Mouse (Mus musculus) intestine, embryonic 14.5 days (tissue): ENCODE measurements around the gene Arap1. TPM values are rescaled to one million over a fixed set of nuclear protein-coding genes. Genes with fewer than 3 reads are reported as not detected.

ENCODE experiments used
- ATAC-seq: fragments of 200-750 bp; cut with Nextera tagmentation; replicated peaks from 2 replicates; pipeline ENCODE4 v1.8.0; 2017; ENCODE audit warnings: low read depth, moderate number of reproducible peaks, moderate TSS enrichment, moderate library complexity; ENCODE audit not compliant: low FRiP score, low TSS enrichment
- DNase-seq: peaks from one replicate; pipeline ENCODE4 v3.0.0-alpha.2; 2018; ENCODE audit warnings: low spot score
- H3K27ac ChIP-seq: fragments of 300-500 bp; sonication (generic); 2 replicates; pipeline ENCODE4 v1.5.1; 2014; ENCODE audit warnings: low read depth, mild to moderate bottlenecking, control low read depth
- H3K27me3 ChIP-seq: fragments of 300-500 bp; sonication (generic); replicated peaks from 2 replicates; pipeline ENCODE4 v1.6.1; 2014; ENCODE audit warnings: low read length, control low read depth; ENCODE audit not compliant: control insufficient read depth, insufficient read depth
- H3K36me3 ChIP-seq: fragments of 300-500 bp; sonication (generic); 2 replicates; pipeline ENCODE4 v1.6.1; 2014; ENCODE audit warnings: low read length, control low read depth; ENCODE audit not compliant: control insufficient read depth, insufficient read depth
- H3K4me1 ChIP-seq: fragments of 300-500 bp; sonication (generic); replicated peaks from 2 replicates; pipeline ENCODE4 v1.6.1; 2014; ENCODE audit warnings: low read length, control low read depth, mixed read lengths; ENCODE audit not compliant: control insufficient read depth, insufficient read depth
- H3K4me2 ChIP-seq: fragments of 300-500 bp; sonication (generic); 2 replicates; pipeline ENCODE4 v1.6.1; 2014; ENCODE audit warnings: low read length
- H3K4me3 ChIP-seq: fragments of 300-500 bp; sonication (generic); 2 replicates; pipeline ENCODE4 v1.5.1; 2014; ENCODE audit warnings: low read depth, low read length, control low read depth, mixed read lengths
- H3K9ac ChIP-seq: fragments of 300-500 bp; sonication (generic); 2 replicates; pipeline ENCODE4 v1.6.1; 2014; ENCODE audit warnings: mild to moderate bottlenecking, low read length
- H3K9me3 ChIP-seq: fragments of 300-500 bp; sonication (generic); 2 replicates; pipeline ENCODE4 v1.6.1; 2016; ENCODE audit warnings: low read length, control low read depth; ENCODE audit not compliant: control insufficient read depth
- WGBS: fragments of 180-500 bp; shearing (Covaris S2); extraction: QIAGEN DNeasy Blood & Tissue Kit; methylation state at CpG from one replicate; pipeline ENCODE4 v1.1.7; 2014; 5-methylcytosine and 5-hydroxymethylcytosine counted together
- polyA plus RNA-seq: library from polyadenylated mRNA; unstranded; fragments of >200 nt; fragmentation: Nextera tagmentation; extraction: Ambion mirVana; gene quantifications from 2 replicates; pipeline ENCODE4 v1.2.1, GENCODE M21; 2014

The Arap1 gene
- polyA plus RNA-seq, 1 experiment from 2014 or later: 70.1 TPM

GRCm38 (mm10) chr7:101360406-101360805 is 12.5 kb downstream of the Arap1 start:
- ATAC-seq: no peak
- Histone ChIP-seq H3K27me3 (no peaks in the 10 kb centered on the region), H3K9me3 (no peaks in the 10 kb centered on the region), H3K4me3 (no peak overlapping the region), H3K4me2 (no peak overlapping the region), H3K36me3 (no peaks in the 10 kb centered on the region), H3K4me1 (peaks cover 11% of the 10 kb centered on the region; the same call in 1 of the 2 replicates), H3K9ac (no peak overlapping the region), H3K27ac (no peak overlapping the region)
- DNase-seq: no peak
- 71% methylated on average over 3 of the region's 3 CpGs for WGBS

GRCm38 (mm10) chr7:101361021-101361420 is 13.2 kb downstream of the Arap1 start:
- Histone ChIP-seq H3K27me3 (no peaks in the 10 kb centered on the region), H3K4me3 (no peak overlapping the region), H3K9me3 (no peaks in the 10 kb centered on the region), H3K27ac (no peak overlapping the region), H3K4me2 (no peak overlapping the region), H3K9ac (no peak overlapping the region), H3K4me1 (peaks cover 11% of the 10 kb centered on the region; the same call in 1 of the 2 replicates), H3K36me3 (no peaks in the 10 kb centered on the region)
- ATAC-seq (no peak), DNase-seq (no peak)
- 74% methylated on average over 4 of the region's 4 CpGs for WGBS

GRCm38 (mm10) chr7:101361767-101362166 is 13.9 kb downstream of the Arap1 start:
- Histone ChIP-seq H3K4me3 (no peak overlapping the region), H3K27ac (no peak overlapping the region), H3K4me1 (peaks cover 11% of the 10 kb centered on the region; the same call in 1 of the 2 replicates), H3K36me3 (no peaks in the 10 kb centered on the region), H3K9me3 (no peaks in the 10 kb centered on the region), H3K9ac (no peak overlapping the region), H3K27me3 (no peaks in the 10 kb centered on the region), H3K4me2 (no peak overlapping the region)
- no peak for DNase-seq
- WGBS: 54% methylated on average over 4 of the region's 4 CpGs
- no peak; the same call in 1 of the 2 replicates for ATAC-seq

- H3K4me2 ChIP-seq: no peak overlapping the region
- no peaks in the 10 kb centered on the region for H3K9me3 ChIP-seq
- DNase-seq: no peak
- no peaks in the 10 kb centered on the region for H3K27me3 ChIP-seq
- H3K36me3 ChIP-seq: no peaks in the 10 kb centered on the region
- no peak overlapping the region for H3K4me3 ChIP-seq
- H3K27ac ChIP-seq: no peak overlapping the region
- peaks cover 7% of the 10 kb centered on the region; the same call in 1 of the 2 replicates for H3K4me1 ChIP-seq
- 64% methylated on average over 5 of the region's 5 CpGs for WGBS
- ATAC-seq: no peak
- H3K9ac ChIP-seq: no peak overlapping the region
Observed at GRCm38 (mm10) chr7:101362791-101363191, 14.9 kb downstream of the Arap1 start.

GRCm38 (mm10) chr7:101363914-101364313 is 16.0 kb downstream of the Arap1 start:
- H3K27ac ChIP-seq: no peak overlapping the region
- H3K9me3 ChIP-seq: no peaks in the 10 kb centered on the region
- no peak overlapping the region for H3K9ac ChIP-seq
- ATAC-seq: no peak
- DNase-seq: no peak
- 0 out of 2 replicates have a peak, but pooled peaks cover 6% of the 10 kb centered on the region for H3K4me1 ChIP-seq
- H3K4me3 ChIP-seq: no peak overlapping the region
- H3K4me2 ChIP-seq: no peak overlapping the region
- 75% methylated on average over 5 of the region's 5 CpGs for WGBS
- no peaks in the 10 kb centered on the region for H3K27me3 ChIP-seq
- H3K36me3 ChIP-seq: no peaks in the 10 kb centered on the region

- no peaks in the 10 kb centered on the region for H3K36me3 ChIP-seq
- H3K4me2 ChIP-seq: no peak overlapping the region
- no peaks in the 10 kb centered on the region for H3K4me1 ChIP-seq
- ATAC-seq (no peak), DNase-seq (no peak)
- no peaks in the 10 kb centered on the region for H3K9me3 ChIP-seq
- H3K27me3 ChIP-seq: no peaks in the 10 kb centered on the region
- no peak overlapping the region for H3K9ac ChIP-seq
- H3K27ac ChIP-seq: no peak overlapping the region
- WGBS: 60% methylated on average over 11 of the region's 11 CpGs
- H3K4me3 ChIP-seq: no peak overlapping the region
Observed at GRCm38 (mm10) chr7:101367901-101368852, 20.3 kb downstream of the Arap1 start.

- H3K9ac ChIP-seq: no peak overlapping the region
- H3K27ac ChIP-seq: no peak overlapping the region
- H3K4me2 ChIP-seq: no peak overlapping the region
- WGBS: 76% methylated on average over 7 of the region's 7 CpGs
- H3K9me3 ChIP-seq: no peaks in the 10 kb centered on the region
- DNase-seq (no peak), ATAC-seq (no peak)
- no peaks in the 10 kb centered on the region for H3K27me3 ChIP-seq
- H3K36me3 ChIP-seq: no peaks in the 10 kb centered on the region
- no peak overlapping the region for H3K4me3 ChIP-seq
- no peaks in the 10 kb centered on the region for H3K4me1 ChIP-seq
Observed at GRCm38 (mm10) chr7:101369666-101370065, 21.8 kb downstream of the Arap1 start.

- ATAC-seq: no peak
- Histone ChIP-seq H3K4me2 (no peak overlapping the region), H3K36me3 (no peaks in the 10 kb centered on the region), H3K9ac (no peak overlapping the region), H3K27me3 (no peaks in the 10 kb centered on the region), H3K4me1 (peaks cover 11% of the 10 kb centered on the region; the same call in 1 of the 2 replicates), H3K4me3 (no peak overlapping the region), H3K27ac (no peak overlapping the region), H3K9me3 (no peaks in the 10 kb centered on the region)
- no peak for DNase-seq
- WGBS: 80% methylated on average over 26 of the region's 26 CpGs
Observed at GRCm38 (mm10) chr7:101373082-101373481, 25.2 kb downstream of the Arap1 start.
